ENCODE assay signal across 16 mouse cellular contexts in the genomic region with DNA sequence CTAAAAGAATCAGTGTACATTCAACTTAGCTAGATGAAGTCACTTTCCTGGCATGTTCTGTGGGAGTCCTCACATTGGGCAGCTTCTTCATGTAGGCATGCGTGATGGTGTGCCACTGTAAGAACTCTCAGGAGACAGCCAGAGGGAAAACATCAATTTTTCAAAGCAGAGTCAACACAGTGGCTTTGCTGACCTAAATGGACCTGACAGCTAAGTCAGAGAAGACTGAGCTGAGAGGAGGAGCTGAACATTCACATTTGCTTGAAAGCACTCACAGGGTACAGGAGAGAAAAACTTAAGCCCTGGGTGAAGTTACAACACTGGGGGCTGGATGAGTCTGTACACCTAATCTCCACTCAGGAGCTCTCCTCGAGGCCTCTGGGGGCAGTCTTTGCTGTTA.
"Had no signal": no experiment of that assay in that cellular context is flagged by ENCODE, and none has a peak within 500 bp of the region (broad histone marks: within the 10 kb centered on the region; RNA-seq: fewer than 3 reads in every experiment).

No protein-coding gene starts in this region.

- H3K27me3 ChIP-seq: liver, embryonic 15.5 days; megakaryocyte, embryonic 14.5 days; midbrain, embryonic 15.5 days; neural tube, embryonic 12.5 days had no signal

- H3K27ac ChIP-seq: limb, embryonic 10.5 days; liver, embryonic 15.5 days; macrophage; midbrain, embryonic 15.5 days; neural tube, embryonic 12.5 days had no signal

- H3K9ac ChIP-seq: liver, embryonic 15.5 days; midbrain, embryonic 15.5 days; neural tube, embryonic 12.5 days had no signal

- DNase-seq: kidney, postnatal 25 days; lung, adult 2 months; lung, postnatal 14 days; right cerebral cortex, postnatal 4 days; spleen, adult 18-20 months; thymus, adult 2 months; thymus, postnatal 25 days had no signal

- H3K4me2 ChIP-seq: liver, embryonic 11.5 days; liver, embryonic 15.5 days; midbrain, embryonic 11.5 days; midbrain, embryonic 15.5 days; neural tube, embryonic 12.5 days had no signal

- H3K4me1 ChIP-seq: liver, embryonic 15.5 days; midbrain, embryonic 15.5 days; neural tube, embryonic 12.5 days had no signal

- ATAC-seq: intestine, postnatal 0 days; midbrain, embryonic 15.5 days had no signal

- H3K36me3 ChIP-seq: limb, embryonic 10.5 days; liver, embryonic 15.5 days; midbrain, embryonic 15.5 days; neural tube, embryonic 12.5 days had no signal

- H3K9me3 ChIP-seq: limb, embryonic 10.5 days; liver, embryonic 15.5 days; megakaryocyte, embryonic 14.5 days; midbrain, embryonic 15.5 days; neural tube, embryonic 12.5 days had no signal

- H3K4me3 ChIP-seq: limb, embryonic 10.5 days; liver, embryonic 15.5 days; megakaryocyte, embryonic 14.5 days; midbrain, embryonic 15.5 days; neural tube, embryonic 12.5 days had no signal
